Mouse (Mus musculus) G1E (cell line): Measurements from ENCODE around the gene Pdzrn4. TPM values are rescaled to one million over a fixed set of nuclear protein-coding genes. Genes with fewer than 3 reads are reported as not detected.

Source experiments
- ATAC-seq: 2 replicates; pipeline ENCODE4 v1.8.0; 2016; ENCODE audit warnings: mild to moderate bottlenecking; ENCODE audit not compliant: insufficient number of reproducible peaks, poor library complexity, low FRiP score, severe bottlenecking; ENCODE audit errors: extremely low read depth
- DNase-seq: peaks from one replicate; pipeline ENCODE4 v3.0.0; 2012; ENCODE audit warnings: low spot score
- H3K27me3 ChIP-seq: 2 replicates; pipeline ENCODE4 v1.6.1; 2012; ENCODE audit warnings: mild to moderate bottlenecking, low read length, inconsistent platforms; ENCODE audit not compliant: insufficient read depth
- H3K36me3 ChIP-seq: replicated peaks from 2 replicates; pipeline ENCODE3; 2012; ENCODE audit warnings: mild to moderate bottlenecking, inconsistent platforms
- H3K4me1 ChIP-seq: 2 replicates; pipeline ENCODE4 v1.6.1; 2012; ENCODE audit warnings: low read depth, low read length, inconsistent platforms, mixed read lengths; ENCODE audit not compliant: insufficient read depth
- H3K4me3 ChIP-seq: 2 replicates; pipeline ENCODE4 v1.5.1; 2012; ENCODE audit warnings: low read depth, mild to moderate bottlenecking, inconsistent platforms, low read length, moderate library complexity, mixed read lengths
- H3K9me3 ChIP-seq: replicated peaks from 2 replicates; pipeline ENCODE4 v1.6.1; 2012; ENCODE audit warnings: inconsistent platforms
- CTCF ChIP-seq: IDR thresholded peaks from 2 replicates; pipeline ENCODE4 v1.5.1; 2012; ENCODE audit warnings: low read depth, low read length, inconsistent platforms, mixed read lengths
- GATA1 ChIP-seq: IDR thresholded peaks from 2 replicates; pipeline ENCODE4 v1.6.1; 2012; ENCODE audit warnings: borderline replicate concordance, low read length, inconsistent platforms, mixed read lengths
- GATA2 ChIP-seq: IDR thresholded peaks from 2 replicates; pipeline ENCODE4 v1.6.1; 2012; ENCODE audit warnings: low read depth, low read length, inconsistent platforms, borderline replicate concordance
- POLR2AphosphoS5 ChIP-seq: IDR thresholded peaks from 2 replicates; pipeline ENCODE4 v1.6.1; 2012; ENCODE audit warnings: low read depth, low read length, inconsistent platforms; ENCODE audit not compliant: insufficient replicate concordance
- TAL1 ChIP-seq: conservative IDR thresholded peaks from 2 replicates; pipeline ENCODE4 v1.6.1; 2012; ENCODE audit warnings: low read depth, low read length, inconsistent platforms, mixed read lengths
- polyA plus RNA-seq: library from polyadenylated mRNA; stranded (reverse); fragments of >175 nt; gene quantifications from 2 replicates; pipeline ENCODE4 v1.2.3, GENCODE M21; 2012
- total RNA-seq, 2 experiments: library from RNA; stranded (forward) in 1 of 2; stranded (reverse) in 1 of 2; fragments of 200-1000 nt in 1 of 2; fragments of >200 nt in 1 of 2; fragmentation: Nextera tagmentation in 1 of 2; gene quantifications; 2 replicates each; pipeline ENCODE4 v1.2.3; 2014 to 2017

Pdzrn4 gene
- total and polyA plus RNA-seq, 3 experiments, result 0.05 TPM; not detected in 2

GRCm38 (mm10) chr15:92752167-92752566 lies 355.5 kb downstream of the Pdzrn4 start:
- TF ChIP-seq GATA1 (no peak), TAL1 (no peak), GATA2 (no peak), CTCF (no peak), POLR2AphosphoS5 (no peak)
- no peak for ATAC-seq
- peaks cover 44% of the 10 kb centered on the region for H3K9me3 ChIP-seq

GRCm38 (mm10) chr15:92752578-92752977 lies 355.9 kb downstream of the Pdzrn4 start:
- Histone ChIP-seq H3K4me1 (no peaks in the 10 kb centered on the region), H3K9me3 (peaks cover 45% of the 10 kb centered on the region), H3K36me3 (no peaks in the 10 kb centered on the region), H3K27me3 (no peaks in the 10 kb centered on the region), H3K4me3 (no peak overlapping the region)
- no peak for DNase-seq
- ATAC-seq, result no peak
- no peak for TF ChIP-seq GATA2
- TF ChIP-seq GATA1, result no peak
- TF ChIP-seq POLR2AphosphoS5, result no peak
- no peak for TF ChIP-seq CTCF
- no peak for TF ChIP-seq TAL1

More at GRCm38 (mm10) chr15:92752167-92752566, 355.5 kb downstream of the Pdzrn4 start:
- Histone ChIP-seq H3K27me3 (no peaks in the 10 kb centered on the region), H3K4me1 (no peaks in the 10 kb centered on the region), H3K36me3 (no peaks in the 10 kb centered on the region), H3K4me3 (no peak overlapping the region)
- DNase-seq, result no peak

GRCm38 (mm10) chr15:92757085-92757903 lies 360.6 kb downstream of the Pdzrn4 start:
- ATAC-seq, result no peak
- Histone ChIP-seq H3K36me3 (no peaks in the 10 kb centered on the region), H3K27me3 (no peaks in the 10 kb centered on the region), H3K9me3 (peaks cover 46% of the 10 kb centered on the region), H3K4me3 (no peak overlapping the region), H3K4me1 (no peaks in the 10 kb centered on the region)
- DNase-seq, result no peak
- TF ChIP-seq POLR2AphosphoS5, result no peak

- H3K9me3 ChIP-seq, result peaks cover 47% of the 10 kb centered on the region
- no peaks in the 10 kb centered on the region for H3K27me3 ChIP-seq
- ATAC-seq (no peak), DNase-seq (no peak)
- H3K4me1 ChIP-seq, result no peaks in the 10 kb centered on the region
- TF ChIP-seq GATA1 (no peak), POLR2AphosphoS5 (no peak), TAL1 (no peak), GATA2 (no peak), CTCF (no peak)
- no peak overlapping the region for H3K4me3 ChIP-seq
- no peaks in the 10 kb centered on the region for H3K36me3 ChIP-seq
Measured at GRCm38 (mm10) chr15:92759001-92759400, 362.3 kb downstream of the Pdzrn4 start.

GRCm38 (mm10) chr15:92763303-92763702 lies 366.6 kb downstream of the Pdzrn4 start:
- DNase-seq, result no peak
- no peak for ATAC-seq
- no peaks in the 10 kb centered on the region for H3K4me1 ChIP-seq
- no peaks in the 10 kb centered on the region for H3K27me3 ChIP-seq
- H3K9me3 ChIP-seq, result peaks cover 35% of the 10 kb centered on the region
- H3K36me3 ChIP-seq, result no peaks in the 10 kb centered on the region
- no peak overlapping the region for H3K4me3 ChIP-seq
- TF ChIP-seq CTCF, result no peak
- no peak for TF ChIP-seq POLR2AphosphoS5
- no peak for TF ChIP-seq TAL1
- TF ChIP-seq GATA1, result no peak
- TF ChIP-seq GATA2, result no peak

GRCm38 (mm10) chr15:92769535-92769934 lies 372.9 kb downstream of the Pdzrn4 start:
- no peak for TF ChIP-seq GATA1
- no peak overlapping the region for H3K4me3 ChIP-seq
- ATAC-seq (no peak), DNase-seq (no peak)
- H3K9me3 ChIP-seq, result peaks cover 30% of the 10 kb centered on the region
- H3K27me3 ChIP-seq, result no peaks in the 10 kb centered on the region
- no peaks in the 10 kb centered on the region for H3K36me3 ChIP-seq
- no peaks in the 10 kb centered on the region for H3K4me1 ChIP-seq

GRCm38 (mm10) chr15:92788036-92788435 lies 391.4 kb downstream of the Pdzrn4 start:
- no peak for TF ChIP-seq CTCF
- no peak for TF ChIP-seq GATA1
- H3K36me3 ChIP-seq, result no peaks in the 10 kb centered on the region
- DNase-seq, result no peak
- no peak for ATAC-seq
- H3K27me3 ChIP-seq, result no peaks in the 10 kb centered on the region
- H3K4me1 ChIP-seq, result no peaks in the 10 kb centered on the region
- no peak overlapping the region for H3K4me3 ChIP-seq
- H3K9me3 ChIP-seq, result peaks cover 33% of the 10 kb centered on the region
